Mouse (Mus musculus) megakaryocyte, embryonic 14.5 days (primary cell): ENCODE data around the gene Arhgef3. TPM values are rescaled to one million over a fixed set of nuclear protein-coding genes. Genes with fewer than 3 reads are reported as not detected.

Source experiments
- H3K27me3 ChIP-seq: replicated peaks from 2 replicates; pipeline ENCODE3; 2012; ENCODE audit warnings: inconsistent platforms
- H3K36me3 ChIP-seq: replicated peaks from 2 replicates; pipeline ENCODE3; 2012; ENCODE audit warnings: low read length, inconsistent platforms, mixed read lengths
- H3K4me1 ChIP-seq: 2 replicates; pipeline ENCODE4 v1.6.1; 2012; ENCODE audit warnings: inconsistent platforms
- H3K4me3 ChIP-seq: replicated peaks from 2 replicates; pipeline ENCODE3; 2012; ENCODE audit warnings: moderate library complexity, mild to moderate bottlenecking, inconsistent platforms
- H3K9me3 ChIP-seq: 2 replicates; pipeline ENCODE4 v1.6.1; 2012; ENCODE audit warnings: inconsistent platforms
- FLI1 ChIP-seq: IDR thresholded peaks from 2 replicates; pipeline ENCODE4 v1.6.1; 2012; ENCODE audit warnings: low read length, inconsistent platforms, mixed read lengths
- GATA1 ChIP-seq: IDR thresholded peaks from 3 replicates; pipeline ENCODE4 v1.6.1; 2012; ENCODE audit warnings: mixed read lengths, low read length, inconsistent platforms, borderline replicate concordance
- polyA plus RNA-seq: library from polyadenylated mRNA; stranded (reverse); fragments of >175 nt; gene quantifications from 2 replicates; pipeline ENCODE4 v1.2.3, GENCODE M21; 2012; ENCODE audit warnings: low replicate concordance; ENCODE audit not compliant: insufficient read depth

Gene Arhgef3
- polyA plus RNA-seq, 1 experiment, result 6.7 TPM

- Histone ChIP-seq H3K27me3 (peaks cover 5% of the 10 kb centered on the region), H3K4me1 (peaks cover 69% of the 10 kb centered on the region)
- no peak for TF ChIP-seq FLI1
- TF ChIP-seq GATA1, result no peak
Observed at GRCm38 (mm10) chr14:27336208-27337114, 221.8 kb downstream of the Arhgef3 start.

GRCm38 (mm10) chr14:27337156-27337555, 222.5 kb downstream of the Arhgef3 start:
- TF ChIP-seq FLI1 (no peak), GATA1 (no peak)
- peak overlapping the region; percentile 100 for H3K4me3 ChIP-seq
- peaks cover 22% of the 10 kb centered on the region for H3K36me3 ChIP-seq
- H3K9me3 ChIP-seq, result no peaks in the 10 kb centered on the region
- peaks cover 70% of the 10 kb centered on the region for H3K4me1 ChIP-seq
- no peaks in the 10 kb centered on the region for H3K27me3 ChIP-seq

More at GRCm38 (mm10) chr14:27336208-27337114, 221.8 kb downstream of the Arhgef3 start:
- peak overlapping the region; percentile 100 for H3K4me3 ChIP-seq
- no peaks in the 10 kb centered on the region for H3K9me3 ChIP-seq
- peaks cover 22% of the 10 kb centered on the region for H3K36me3 ChIP-seq

- Histone ChIP-seq H3K9me3 (no peaks in the 10 kb centered on the region), H3K36me3 (peaks cover 26% of the 10 kb centered on the region), H3K27me3 (no peaks in the 10 kb centered on the region), H3K4me1 (peaks cover 73% of the 10 kb centered on the region), H3K4me3 (peak overlapping the region; percentile 100)
- TF ChIP-seq GATA1 (no peak), FLI1 (no peak)
Observed at GRCm38 (mm10) chr14:27338034-27338708, 223.5 kb downstream of the Arhgef3 start.

DNA sequence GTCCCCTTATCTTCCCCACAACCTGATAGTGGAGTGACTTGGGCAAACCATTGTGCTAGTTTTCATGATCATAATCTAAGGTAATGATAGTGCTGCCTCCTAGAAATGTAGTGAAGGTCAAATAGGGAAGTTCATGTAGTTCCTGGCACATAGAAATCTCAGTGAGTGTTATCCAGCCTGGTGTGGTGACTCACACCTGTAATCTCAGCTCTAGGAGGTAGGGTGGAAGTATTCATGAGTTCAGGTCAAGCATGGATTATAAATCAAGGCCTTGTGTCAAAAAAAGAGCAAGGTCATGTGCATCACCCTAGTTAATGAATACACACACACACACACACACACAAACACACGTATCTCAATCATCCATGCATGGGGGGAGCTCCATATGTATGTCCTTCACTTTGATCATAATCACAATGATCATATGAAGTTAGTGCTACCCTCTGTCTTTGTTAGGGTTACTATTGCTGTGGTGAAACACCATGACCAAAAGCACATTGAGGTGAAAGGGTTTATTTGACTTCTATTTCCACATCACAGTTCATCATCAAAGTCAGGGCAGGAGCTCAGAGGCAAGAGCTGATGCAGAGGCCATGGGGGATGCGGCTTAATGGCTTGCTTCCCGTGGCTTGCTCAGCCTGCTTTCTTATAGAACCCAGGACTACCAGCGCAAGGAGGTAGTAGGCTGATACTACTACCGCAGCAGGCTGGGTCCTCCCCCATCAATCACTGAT, 226.2 kb downstream of the Arhgef3 start:
- H3K4me1 ChIP-seq, result peaks cover 84% of the 10 kb centered on the region

GRCm38 (mm10) chr14:27341486-27341885, 226.8 kb downstream of the Arhgef3 start:
- H3K36me3 ChIP-seq, result peaks cover 53% of the 10 kb centered on the region
- no peak for TF ChIP-seq GATA1
- TF ChIP-seq FLI1, result no peak
- no peaks in the 10 kb centered on the region for H3K9me3 ChIP-seq
- peak overlapping the region; percentile 47 for H3K4me3 ChIP-seq
- no peaks in the 10 kb centered on the region for H3K27me3 ChIP-seq
- peaks cover 84% of the 10 kb centered on the region for H3K4me1 ChIP-seq

More for the DNA sequence above, 226.2 kb downstream of the Arhgef3 start:
- Histone ChIP-seq H3K4me3 (peak overlapping the region; percentile 48), H3K9me3 (no peaks in the 10 kb centered on the region), H3K27me3 (no peaks in the 10 kb centered on the region), H3K36me3 (peaks cover 51% of the 10 kb centered on the region)
- TF ChIP-seq GATA1 (no peak), FLI1 (no peak)

- H3K27me3 ChIP-seq, result no peaks in the 10 kb centered on the region
- TF ChIP-seq GATA1 (no peak), FLI1 (no peak)
- no peak overlapping the region for H3K4me3 ChIP-seq
- peaks cover 56% of the 10 kb centered on the region for H3K36me3 ChIP-seq
- H3K4me1 ChIP-seq, result peaks cover 87% of the 10 kb centered on the region
- H3K9me3 ChIP-seq, result no peaks in the 10 kb centered on the region
Observed at GRCm38 (mm10) chr14:27342451-27342850, 227.8 kb downstream of the Arhgef3 start.

DNA sequence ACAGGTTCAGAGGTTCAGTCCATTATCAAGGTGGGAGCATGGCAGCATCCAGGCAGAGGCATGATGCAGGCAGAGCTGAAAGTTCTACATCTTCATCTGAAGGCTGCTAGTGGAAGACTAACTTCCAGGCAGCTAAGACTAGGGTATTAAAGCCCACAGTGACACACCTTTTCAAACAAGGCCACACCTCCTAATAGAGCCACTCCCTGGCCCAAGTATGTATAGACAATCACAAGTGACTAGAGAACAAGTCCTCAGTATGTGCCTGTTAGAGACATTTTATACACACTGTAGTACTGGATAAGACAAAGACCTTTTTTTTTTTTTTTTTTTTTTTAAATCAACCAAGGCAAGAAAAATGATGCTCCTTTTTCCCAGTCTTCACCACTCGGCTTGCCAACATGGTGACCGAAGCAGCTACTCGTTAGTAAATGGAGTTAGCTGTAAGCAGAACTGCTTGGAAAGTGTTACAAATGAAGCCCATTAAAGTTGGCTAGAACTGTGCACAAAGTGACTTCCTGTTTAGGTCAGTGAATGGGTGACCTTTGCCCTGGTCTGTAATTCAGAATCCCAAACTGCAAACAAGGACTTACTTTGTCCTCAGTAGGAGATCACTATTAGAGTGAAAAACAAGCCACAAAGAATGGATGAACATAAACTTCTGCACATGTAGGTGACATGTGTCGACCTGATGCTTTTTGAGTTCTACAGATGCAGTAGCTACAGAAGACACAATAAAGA, 229.7 kb downstream of the Arhgef3 start:
- Histone ChIP-seq H3K27me3 (no peaks in the 10 kb centered on the region), H3K9me3 (no peaks in the 10 kb centered on the region), H3K36me3 (peaks cover 59% of the 10 kb centered on the region), H3K4me1 (peaks cover 93% of the 10 kb centered on the region), H3K4me3 (no peak overlapping the region)
- no peak for TF ChIP-seq GATA1
- TF ChIP-seq FLI1, result no peak

- Histone ChIP-seq H3K4me3 (peak overlapping the region; percentile 43), H3K9me3 (no peaks in the 10 kb centered on the region), H3K27me3 (no peaks in the 10 kb centered on the region), H3K36me3 (peaks cover 59% of the 10 kb centered on the region), H3K4me1 (peaks cover 95% of the 10 kb centered on the region)
- TF ChIP-seq FLI1 (no peak), GATA1 (no peak)
Observed at GRCm38 (mm10) chr14:27345051-27345885, 230.6 kb downstream of the Arhgef3 start.
